ENCODE assay signal across 27 mouse cellular contexts in the genomic region with DNA sequence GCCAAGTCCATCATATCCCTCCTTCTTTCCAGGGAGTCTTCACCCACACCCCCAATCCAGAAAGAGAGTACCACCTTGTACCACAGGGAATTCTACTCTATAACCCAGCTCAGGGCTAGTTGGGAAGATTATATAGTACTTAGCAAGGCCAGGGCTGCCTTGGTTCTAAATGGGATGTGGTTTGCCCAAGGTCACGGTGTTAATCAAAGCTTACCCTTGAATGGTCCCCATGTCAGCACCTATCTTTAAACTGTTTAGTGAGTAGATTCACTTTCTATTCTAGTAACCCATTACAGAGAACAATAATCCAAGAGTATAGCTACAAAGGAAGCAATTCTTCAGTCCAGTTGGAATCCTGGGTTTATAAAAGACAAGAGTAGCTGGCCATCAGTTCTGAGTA. TPM values are rescaled to one million over a fixed set of nuclear protein-coding genes. Genes with fewer than 3 reads are reported as not detected.
DNase-seq lines count a peak whose midpoint lies in the region; ATAC-seq and TF ChIP-seq lines count a peak whose summit lies in the region.
"Had no signal": no experiment of that assay in that cellular context is flagged by ENCODE, and none has a peak within 500 bp of the region (broad histone marks: within the 10 kb centered on the region; RNA-seq: fewer than 3 reads in every experiment).

No protein-coding gene starts in this region.

- H3K4me3 ChIP-seq in spleen, adult 2 months (ENCODE audit: extremely low read depth, insufficient read depth, insufficient read length): no peak overlapping the region
- H3K4me3 ChIP-seq in hindbrain, embryonic 16.5 days (ENCODE audit: low read length): no peak overlapping the region
- H3K4me3 ChIP-seq: embryonic facial prominence, embryonic 13.5 days; embryonic facial prominence, embryonic 15.5 days; erythroblast, embryonic 14.5 days; forebrain, embryonic 10.5 days; forebrain, embryonic 12.5 days had no signal

- 36% methylated on average over 1 of the region's 1 CpGs for WGBS in spleen, adult 2 months
- WGBS in hindbrain, embryonic 16.5 days: 93% methylated on average over 1 of the region's 1 CpGs

- no peak overlapping the region for H3K4me2 ChIP-seq in hindbrain, embryonic 16.5 days (ENCODE audit: low read length)
- H3K4me2 ChIP-seq: embryonic facial prominence, embryonic 13.5 days; embryonic facial prominence, embryonic 15.5 days; forebrain, embryonic 12.5 days had no signal

- no peak for DNase-seq in spleen, adult 2 months (ENCODE audit: low read depth in 1 of 2, low spot score in 2 of 2)
- DNase-seq in spleen, postnatal 14 days (ENCODE audit: low spot score in 2 of 2): no peak
- DNase-seq in B cell, adult 2 months: peak; percentile 39 to 41
- DNase-seq in left cerebral cortex, adult 11 months (ENCODE audit: low spot score): no peak
- DNase-seq: adrenal gland, adult 8-10 months; adrenal gland, postnatal 14 days; adrenal gland, postnatal 36 days; cerebellum, adult 11-12 months; cerebellum, adult 8-10 months; cerebellum, adult 9-11 months; cerebellum, postnatal 14 days; cerebellum, postnatal 36 days; embryo, embryonic 11 days had no signal

- no peak for TF ChIP-seq CTCF in spleen, adult 2 months (IDR thresholded peaks at IDR 0.05; ENCODE audit: extremely low read depth, insufficient read depth, insufficient read length, insufficient replicate concordance)

- H3K27ac ChIP-seq in spleen, adult 2 months (ENCODE audit: insufficient read depth, low read length): peak overlapping the region; percentile 52
- no peak overlapping the region for H3K27ac ChIP-seq in hindbrain, embryonic 16.5 days (ENCODE audit: low read depth, low read length)
- H3K27ac ChIP-seq: embryonic facial prominence, embryonic 13.5 days; embryonic facial prominence, embryonic 15.5 days; forebrain, embryonic 10.5 days; forebrain, embryonic 12.5 days had no signal

- H3K36me3 ChIP-seq in spleen, adult 2 months (ENCODE audit: control insufficient read depth, insufficient read depth, low read length): no peaks in the 10 kb centered on the region
- no peaks in the 10 kb centered on the region for H3K36me3 ChIP-seq in hindbrain, embryonic 16.5 days (ENCODE audit: control insufficient read depth, insufficient read depth, low read length)
- H3K36me3 ChIP-seq: embryonic facial prominence, embryonic 13.5 days; embryonic facial prominence, embryonic 15.5 days; forebrain, embryonic 10.5 days; forebrain, embryonic 12.5 days had no signal

- H3K27me3 ChIP-seq in spleen, adult 2 months (ENCODE audit: control insufficient read depth, insufficient read depth, low read length): no peaks in the 10 kb centered on the region
- H3K27me3 ChIP-seq in hindbrain, embryonic 16.5 days (replicated peaks; ENCODE audit: control insufficient read depth, insufficient read depth, low read length): no peaks in the 10 kb centered on the region
- H3K27me3 ChIP-seq: embryonic facial prominence, embryonic 13.5 days; embryonic facial prominence, embryonic 15.5 days; forebrain, embryonic 12.5 days had no signal

- no peak overlapping the region for H3K9ac ChIP-seq in hindbrain, embryonic 16.5 days (ENCODE audit: low read depth, low read length)
- H3K9ac ChIP-seq: embryonic facial prominence, embryonic 13.5 days; embryonic facial prominence, embryonic 15.5 days; forebrain, embryonic 12.5 days had no signal

- 0 out of 2 replicates have a peak, but pooled peaks have one; percentile 24 for ATAC-seq in neutrophil, adult 5-6 weeks (ENCODE audit: extremely low read depth, insufficient number of reproducible peaks, low FRiP score, poor library complexity, severe bottlenecking)
- ATAC-seq in hindbrain, embryonic 16.5 days: no peak
- ATAC-seq: activated CD4-positive, CD25-positive, alpha-beta regulatory T cell, adult 4 months; forebrain, embryonic 14.5 days; forebrain, embryonic 16.5 days had no signal

- no peaks in the 10 kb centered on the region for H3K9me3 ChIP-seq in hindbrain, embryonic 16.5 days (ENCODE audit: control insufficient read depth, low read length)
- H3K9me3 ChIP-seq: embryonic facial prominence, embryonic 13.5 days; embryonic facial prominence, embryonic 15.5 days; forebrain, embryonic 10.5 days; forebrain, embryonic 12.5 days had no signal

- peaks cover 18% of the 10 kb centered on the region for H3K4me1 ChIP-seq in spleen, adult 2 months (ENCODE audit: control insufficient read depth, insufficient read depth, insufficient read length)
- no peaks in the 10 kb centered on the region for H3K4me1 ChIP-seq in hindbrain, embryonic 16.5 days (ENCODE audit: control insufficient read depth, insufficient read depth, low read depth, low read length)
- H3K4me1 ChIP-seq: embryonic facial prominence, embryonic 13.5 days; embryonic facial prominence, embryonic 15.5 days; forebrain, embryonic 12.5 days had no signal

- TF ChIP-seq POLR2A in spleen, adult 2 months (IDR thresholded peaks at IDR 0.05; ENCODE audit: low read depth, low read length): no peak

RNA-seq across cellular contexts. Expression of gene Fasl, which starts 23.3 kb away (rescaled TPM):
- polyA plus RNA-seq in spleen, adult 2 months (2012; rRNA removed): 1.1 and 1.2 TPM in 2 replicates
- total RNA-seq in neutrophil, adult 5-6 weeks (2017): 1.5 and 4.5 TPM in 2 replicates
- polyA plus RNA-seq in hindbrain, embryonic 16.5 days (2015; fragmentation: Nextera tagmentation; extraction: Ambion mirVana): 0.08 and 0.10 TPM in 2 replicates
- total RNA-seq: adrenal gland, postnatal 14 days; common myeloid progenitor, adult 5-6 weeks; MEL had no signal
- polyA plus RNA-seq: C2C12; embryonic facial prominence, embryonic 11.5 days; embryonic facial prominence, embryonic 13.5 days; embryonic facial prominence, embryonic 15.5 days; erythroblast, embryonic 14.5 days; forebrain, embryonic 10.5 days; forebrain, embryonic 12.5 days had no signal

Comparison
In these comparisons a context has a peak if more than half of its experiments do, and no peak if none do; other contexts are left out.
1. DNase-seq: peak in B cell, adult 2 months (2 of 2); none in spleen, adult 2 months (0 of 2), spleen, postnatal 14 days (0 of 2) and left cerebral cortex, adult 11 months (single experiment).